Mouse (Mus musculus) liver, embryonic 14.5 days (tissue): ENCODE data around the gene Cacna1c. TPM values are rescaled to one million over a fixed set of nuclear protein-coding genes. Genes with fewer than 3 reads are reported as not detected.

Experiments
- ATAC-seq: fragments of 200-750 bp; cut with Nextera tagmentation; 2 replicates; pipeline ENCODE4 v1.8.0; 2017; ENCODE audit warnings: moderate number of reproducible peaks, mild to moderate bottlenecking, moderate library complexity; ENCODE audit not compliant: insufficient read depth
- DNase-seq, 3 experiments: peaks; one replicate each; pipeline ENCODE4 v3.0.0-alpha.2; 2012 to 2013; ENCODE audit warnings: low read depth in 3 of 3, low spot score in 3 of 3
- H3K27ac ChIP-seq: fragments of 300-500 bp; sonication (generic); 2 replicates; pipeline ENCODE4 v1.5.1; 2014; ENCODE audit warnings: moderate library complexity, mild to moderate bottlenecking, control low read depth, inconsistent platforms
- H3K27me3 ChIP-seq: fragments of 300-500 bp; sonication (generic); 2 replicates; pipeline ENCODE4 v1.6.1; 2014; ENCODE audit warnings: mild to moderate bottlenecking, low read length, moderate library complexity; ENCODE audit not compliant: control insufficient read depth, insufficient read depth
- H3K36me3 ChIP-seq: fragments of 300-500 bp; sonication (generic); replicated peaks from 2 replicates; pipeline ENCODE4 v1.6.1; 2014; ENCODE audit warnings: low read depth; ENCODE audit not compliant: control insufficient read depth, insufficient read depth
- H3K4me1 ChIP-seq, 2 experiments: fragments of 200-500 bp in 1 of 2; fragments of 300-500 bp in 1 of 2; sonication (generic) in 1 of 2; replicated peaks; 2 replicates each; pipeline ENCODE4 v1.6.1; 2012 to 2014; ENCODE audit warnings: antibody characterized with exemption in 1 of 2, inconsistent platforms in 1 of 2, low read length in 1 of 2; ENCODE audit not compliant: control insufficient read depth in 2 of 2, insufficient read depth in 2 of 2
- H3K4me2 ChIP-seq: fragments of 300-500 bp; sonication (generic); 2 replicates; pipeline ENCODE4 v1.6.1; 2014; ENCODE audit warnings: low read depth, mild to moderate bottlenecking, control low read depth, moderate library complexity
- H3K4me3 ChIP-seq, 2 experiments: fragments of 200-500 bp in 1 of 2; fragments of 300-500 bp in 1 of 2; sonication (generic) in 1 of 2; 2 replicates each; pipeline ENCODE4 v1.5.1; 2012 to 2014; ENCODE audit warnings: low read depth in 2 of 2, low read length in 2 of 2, mild to moderate bottlenecking in 2 of 2, control low read depth in 1 of 2, inconsistent platforms in 1 of 2, moderate library complexity in 1 of 2; ENCODE audit not compliant: insufficient read depth in 1 of 2
- H3K9ac ChIP-seq: fragments of 300-500 bp; sonication (generic); replicated peaks from 2 replicates; pipeline ENCODE4 v1.6.1; 2014; ENCODE audit warnings: mild to moderate bottlenecking, control low read depth, moderate library complexity
- H3K9me3 ChIP-seq: fragments of 300-500 bp; sonication (generic); 2 replicates; pipeline ENCODE4 v1.6.1; 2016; ENCODE audit warnings: low read length, mixed read lengths; ENCODE audit not compliant: control insufficient read depth
- CTCF ChIP-seq: IDR thresholded peaks from 2 replicates; pipeline ENCODE4 v1.5.1; 2016; ENCODE audit warnings: antibody characterized with exemption, low read depth, control low read depth
- EP300 ChIP-seq: IDR thresholded peaks from 2 replicates; pipeline ENCODE4 v1.6.1; 2016; ENCODE audit warnings: antibody characterized with exemption, low read depth
- WGBS: fragments of 180-500 bp; shearing (Covaris S2); extraction: QIAGEN DNeasy Blood & Tissue Kit; methylation state at CpG from one replicate; pipeline ENCODE4 v1.1.7; 2014; ENCODE audit not compliant: insufficient replicate concordance; 5-methylcytosine and 5-hydroxymethylcytosine counted together
- polyA plus RNA-seq, 2 experiments: library from polyadenylated mRNA; depleted of rRNA in 1 of 2; stranded (reverse) in 1 of 2; unstranded in 1 of 2; fragments of >200 nt; fragmentation: Nextera tagmentation in 1 of 2; extraction: Ambion mirVana in 1 of 2; gene quantifications; 2 replicates each; pipeline versions ENCODE4 v1.2.1 to v1.2.3; 2012 to 2014

Cacna1c gene
- polyA plus RNA-seq, 2 experiments: 0.20 to 0.32 TPM

GRCm38 (mm10) chr6:119083559-119083958 lies 112.7 kb downstream of the Cacna1c start:
- H3K4me2 ChIP-seq: no peak overlapping the region

GRCm38 (mm10) chr6:119082662-119083061 lies 113.6 kb downstream of the Cacna1c start:
- no peak overlapping the region for H3K9ac ChIP-seq
- no peak for TF ChIP-seq CTCF
- TF ChIP-seq EP300: no peak
- no peak overlapping the region for H3K4me3 ChIP-seq
- DNase-seq (no peak), ATAC-seq (no peak)
- no peaks in the 10 kb centered on the region for H3K9me3 ChIP-seq
- H3K36me3 ChIP-seq: no peaks in the 10 kb centered on the region
- 56% methylated on average over 8 of the region's 8 CpGs for WGBS
- no peaks in the 10 kb centered on the region for H3K27me3 ChIP-seq
- H3K27ac ChIP-seq: no peak overlapping the region
- peaks cover 0 to 2% of the 10 kb centered on the region in 2 experiments; a peak in 1 of 4 replicates for H3K4me1 ChIP-seq
- H3K4me2 ChIP-seq: no peak overlapping the region

More at GRCm38 (mm10) chr6:119083559-119083958, 112.7 kb downstream of the Cacna1c start:
- no peaks in the 10 kb centered on the region for H3K9me3 ChIP-seq
- no peaks in the 10 kb centered on the region for H3K36me3 ChIP-seq
- DNase-seq (no peak), ATAC-seq (no peak)
- H3K27me3 ChIP-seq: no peaks in the 10 kb centered on the region
- H3K4me1 ChIP-seq: peaks cover 0 to 2% of the 10 kb centered on the region in 2 experiments; a peak in 1 of 4 replicates
- H3K9ac ChIP-seq: no peak overlapping the region
- no peak overlapping the region for H3K4me3 ChIP-seq
- 46% methylated on average over 7 of the region's 7 CpGs for WGBS
- TF ChIP-seq CTCF (no peak), EP300 (no peak)
- no peak overlapping the region for H3K27ac ChIP-seq

- Histone ChIP-seq H3K27me3 (no peaks in the 10 kb centered on the region), H3K36me3 (no peaks in the 10 kb centered on the region), H3K27ac (no peak overlapping the region), H3K9ac (no peak overlapping the region), H3K9me3 (no peaks in the 10 kb centered on the region), H3K4me1 (peaks cover 0 to 2% of the 10 kb centered on the region in 2 experiments; a peak in 1 of 4 replicates), H3K4me3 (no peak overlapping the region), H3K4me2 (no peak overlapping the region)
- WGBS: 77% methylated on average over 12 of the region's 12 CpGs
- DNase-seq (no peak), ATAC-seq (no peak)
- TF ChIP-seq CTCF (no peak), EP300 (no peak)
Measured at GRCm38 (mm10) chr6:119081650-119082049, 114.6 kb downstream of the Cacna1c start.

- ATAC-seq (no peak), DNase-seq (no peak)
- no peak overlapping the region for H3K9ac ChIP-seq
- no peaks in the 10 kb centered on the region for H3K9me3 ChIP-seq
- no peak overlapping the region for H3K4me2 ChIP-seq
- H3K4me3 ChIP-seq: no peak overlapping the region
- H3K4me1 ChIP-seq: peaks cover 0 to 2% of the 10 kb centered on the region in 2 experiments; a peak in 1 of 4 replicates
- no peaks in the 10 kb centered on the region for H3K36me3 ChIP-seq
- no peaks in the 10 kb centered on the region for H3K27me3 ChIP-seq
- no peak overlapping the region for H3K27ac ChIP-seq
- WGBS: 69% methylated on average over 8 of the region's 8 CpGs
- no peak for TF ChIP-seq EP300
- no peak for TF ChIP-seq CTCF
Measured at GRCm38 (mm10) chr6:119079626-119080025, 116.6 kb downstream of the Cacna1c start.

DNA sequence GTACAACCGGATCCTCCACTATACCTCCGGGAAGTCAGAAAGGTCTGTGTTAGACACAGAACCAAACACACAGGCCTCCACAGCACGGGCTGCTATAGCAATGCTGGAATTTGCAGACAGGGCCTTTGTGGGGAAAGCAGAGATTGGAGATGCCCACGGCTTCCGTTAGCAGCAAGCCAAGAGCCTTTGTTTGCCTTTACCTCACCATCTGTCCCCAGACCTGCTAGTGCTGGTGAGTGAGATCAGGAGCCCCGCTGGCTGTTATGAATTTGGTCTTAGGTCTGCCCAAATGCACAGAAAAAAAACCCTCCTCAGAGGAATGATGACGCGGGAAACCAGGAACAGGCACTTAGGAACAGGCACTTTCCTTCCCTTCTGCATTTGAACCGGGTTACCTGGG lies 117.3 kb downstream of the Cacna1c start:
- Histone ChIP-seq H3K27me3 (no peaks in the 10 kb centered on the region), H3K9ac (no peak overlapping the region), H3K4me1 (peaks cover 0 to 2% of the 10 kb centered on the region in 2 experiments; a peak in 1 of 4 replicates), H3K4me3 (no peak overlapping the region), H3K27ac (no peak overlapping the region), H3K9me3 (no peaks in the 10 kb centered on the region), H3K36me3 (no peaks in the 10 kb centered on the region), H3K4me2 (no peak overlapping the region)
- 63% methylated on average over 9 of the region's 9 CpGs for WGBS
- TF ChIP-seq CTCF (no peak), EP300 (no peak)
- no peak for ATAC-seq
- no peak for DNase-seq
